Mouse (Mus musculus): ENCODE results near the gene Mapt.
"Not testable (repeated sequence)": the region's sequence is repeated elsewhere in the genome, so short reads cannot be mapped to it uniquely, and the experiment has no call there.

Gene Mapt

DNA sequence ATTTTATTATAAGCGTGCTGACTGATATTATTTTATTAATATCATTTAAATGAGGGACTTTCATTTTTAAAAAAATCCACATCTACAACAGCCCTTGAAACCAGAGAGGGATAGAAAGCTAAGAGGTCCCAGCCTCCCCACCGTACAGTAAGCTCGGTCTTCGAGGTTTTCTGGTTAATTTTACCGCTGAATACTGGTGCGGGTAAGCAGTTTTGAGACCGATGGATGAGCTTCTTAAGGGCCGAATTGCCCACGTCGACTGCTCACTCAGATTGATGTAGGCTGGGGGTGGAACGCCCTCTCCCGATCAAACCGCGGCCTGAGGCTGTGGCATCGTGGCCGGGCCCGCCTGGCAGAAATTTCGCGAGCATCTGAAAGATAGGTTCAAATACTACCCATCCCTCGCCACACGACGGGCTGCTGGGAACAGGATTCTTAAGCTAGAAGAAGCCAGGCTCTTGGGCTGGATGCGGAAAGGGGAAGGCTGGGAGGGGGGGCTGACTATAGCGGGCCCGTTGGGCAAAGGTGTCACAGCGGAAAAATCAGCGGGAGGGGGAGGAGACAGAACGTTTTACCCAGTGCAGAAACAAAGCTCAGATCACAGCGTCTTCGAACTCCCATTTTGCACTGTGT, 2.5 kb downstream of the Mapt start:
- DNase-seq (ENCODE audit: low spot score) = no peak

DNA sequence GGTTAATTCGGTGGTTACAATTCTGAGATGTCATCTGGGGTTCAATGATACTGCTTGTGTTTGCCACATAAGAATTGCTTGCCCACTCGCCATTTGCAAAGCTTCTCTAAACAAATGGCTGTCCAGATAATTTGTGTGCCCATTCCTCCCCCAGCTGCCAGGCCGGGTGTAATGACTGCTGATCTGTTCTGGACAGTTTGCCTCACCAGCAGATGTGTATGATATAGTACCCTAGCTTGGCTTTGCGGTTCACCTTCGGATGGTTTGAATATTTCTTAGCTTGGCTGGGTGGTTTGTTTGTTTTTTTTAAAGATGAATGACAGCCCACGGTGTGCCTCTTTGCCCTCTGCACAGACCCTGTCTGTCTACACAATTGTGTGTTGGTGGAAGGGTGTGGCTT, 3.5 kb downstream of the Mapt start:
- no peak for DNase-seq (ENCODE audit: low spot score)

DNA sequence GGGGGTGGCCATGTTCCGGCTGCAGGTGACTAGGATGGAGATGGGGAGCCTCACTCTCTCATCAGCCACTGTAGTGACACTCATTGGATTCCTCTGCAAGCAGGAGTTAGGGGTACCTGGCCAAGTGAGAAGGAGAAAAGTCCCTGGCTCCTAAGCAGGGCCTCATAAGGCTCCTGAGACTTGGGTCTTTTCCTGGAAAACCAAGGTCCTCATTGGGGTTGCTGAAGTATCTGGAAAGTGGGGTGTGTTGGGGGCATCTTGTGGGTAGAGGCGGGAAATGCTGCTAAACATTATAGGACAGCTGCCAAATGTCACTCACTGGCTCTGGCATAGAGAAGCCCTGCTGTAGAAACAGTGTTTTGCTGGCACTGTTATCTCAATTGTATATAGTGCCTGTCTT, 4.7 kb downstream of the Mapt start:
- DNase-seq (ENCODE audit: low spot score) = no peak

DNA sequence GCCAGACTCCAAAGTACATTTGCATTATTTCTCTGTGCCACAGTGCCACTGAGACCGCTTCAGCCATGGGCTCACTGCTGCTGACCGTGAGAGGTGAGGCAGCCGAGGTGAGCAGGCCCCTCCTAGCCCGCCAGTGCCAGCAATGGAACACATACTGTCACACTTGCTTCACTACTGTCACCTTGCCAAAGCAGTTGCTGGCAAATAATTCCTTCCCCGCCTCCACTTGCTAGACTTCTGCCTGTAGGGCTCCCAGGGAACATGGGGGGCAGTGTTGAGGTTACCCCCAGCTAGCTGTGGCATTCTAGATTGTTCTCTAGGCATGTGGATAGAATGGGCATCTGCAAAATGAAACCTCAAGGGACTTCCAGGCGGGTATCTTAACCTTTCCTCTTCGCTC, 6.0 kb downstream of the Mapt start:
- DNase-seq (ENCODE audit: low spot score) = no peak

DNA sequence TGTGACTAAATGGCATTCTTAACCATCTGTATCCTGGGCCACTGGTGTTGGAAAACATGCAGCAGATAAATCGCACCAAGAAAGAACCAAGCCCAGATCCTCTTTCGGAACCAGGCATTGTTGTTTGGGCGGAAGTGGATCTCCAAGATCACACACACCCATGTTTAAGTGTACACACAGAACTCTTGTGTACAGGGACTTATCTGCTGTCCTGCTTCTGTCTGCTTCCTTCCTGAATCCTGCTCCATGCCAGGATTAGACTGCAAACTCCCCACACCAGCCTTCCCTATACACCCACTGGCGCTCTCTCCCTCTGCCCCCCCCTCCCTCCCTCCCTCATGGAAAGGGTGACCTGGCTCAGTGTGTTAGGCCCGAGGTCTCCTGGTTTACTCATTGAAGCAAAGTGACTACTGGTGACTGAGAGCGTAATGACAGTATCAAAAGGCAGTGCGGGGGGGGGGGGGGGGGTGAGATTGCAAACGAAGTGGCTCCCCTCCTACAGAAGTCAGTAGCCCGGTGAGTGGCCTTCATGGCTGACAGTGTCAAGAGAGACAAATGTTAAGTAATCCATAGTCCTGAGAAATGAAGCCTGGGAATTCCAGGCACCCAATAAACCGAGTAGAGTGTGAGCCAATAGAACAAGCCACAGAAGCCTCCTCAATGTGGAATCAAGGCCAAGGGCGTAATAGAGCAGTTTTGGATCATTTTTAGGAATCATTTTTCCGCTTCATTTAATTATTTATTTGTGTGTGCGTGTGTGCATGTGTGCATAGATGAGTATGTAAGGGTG, 7.0 kb downstream of the Mapt start:
- no peak for DNase-seq (ENCODE audit: low spot score)

DNA sequence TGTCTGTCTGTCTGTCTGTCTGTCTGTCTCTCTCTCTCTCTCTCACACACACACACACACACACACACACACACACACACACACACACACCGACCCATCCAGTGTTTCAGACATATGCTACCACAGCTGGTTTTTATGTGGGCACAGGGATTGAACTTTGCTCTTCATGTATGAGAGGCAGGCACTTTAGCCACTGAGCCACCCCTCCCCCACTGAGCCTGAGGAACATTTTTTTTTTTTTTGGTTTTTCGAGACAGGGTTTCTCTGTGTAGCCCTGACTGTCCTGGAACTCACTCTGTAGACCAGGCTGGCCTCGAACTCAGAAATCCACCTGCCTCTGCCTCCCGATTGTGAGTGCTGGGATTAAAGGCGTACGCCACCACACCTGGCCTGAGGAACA, 14.3 kb downstream of the Mapt start:
- not testable (repeated sequence) for DNase-seq (ENCODE audit: low spot score)

DNA sequence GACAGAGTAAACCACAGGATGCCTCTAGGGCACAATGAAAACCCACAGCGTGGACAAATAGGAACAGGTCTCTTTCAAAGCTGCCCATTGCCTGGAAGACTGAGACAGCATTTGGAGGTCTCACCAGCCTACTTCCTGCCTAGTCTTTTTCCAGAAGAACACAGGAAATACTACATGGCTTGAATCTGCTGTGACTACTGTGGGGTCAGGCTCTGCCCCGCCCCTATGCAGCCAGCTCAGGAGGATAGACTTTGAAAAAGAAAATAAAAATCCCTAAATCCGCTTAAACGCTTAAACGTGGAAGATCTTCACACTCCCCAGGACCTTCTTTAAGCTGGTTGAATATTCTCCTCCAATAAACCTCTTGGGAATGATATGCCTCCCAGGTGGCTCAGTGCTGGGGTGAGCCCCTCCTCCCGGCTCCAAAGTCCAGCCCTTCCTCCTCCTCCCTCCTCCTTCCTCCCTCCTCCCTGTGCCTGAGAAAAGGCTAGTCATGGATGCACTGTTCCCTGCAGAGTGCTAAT, 15.0 kb downstream of the Mapt start:
- DNase-seq (ENCODE audit: low spot score) = no peak

DNA sequence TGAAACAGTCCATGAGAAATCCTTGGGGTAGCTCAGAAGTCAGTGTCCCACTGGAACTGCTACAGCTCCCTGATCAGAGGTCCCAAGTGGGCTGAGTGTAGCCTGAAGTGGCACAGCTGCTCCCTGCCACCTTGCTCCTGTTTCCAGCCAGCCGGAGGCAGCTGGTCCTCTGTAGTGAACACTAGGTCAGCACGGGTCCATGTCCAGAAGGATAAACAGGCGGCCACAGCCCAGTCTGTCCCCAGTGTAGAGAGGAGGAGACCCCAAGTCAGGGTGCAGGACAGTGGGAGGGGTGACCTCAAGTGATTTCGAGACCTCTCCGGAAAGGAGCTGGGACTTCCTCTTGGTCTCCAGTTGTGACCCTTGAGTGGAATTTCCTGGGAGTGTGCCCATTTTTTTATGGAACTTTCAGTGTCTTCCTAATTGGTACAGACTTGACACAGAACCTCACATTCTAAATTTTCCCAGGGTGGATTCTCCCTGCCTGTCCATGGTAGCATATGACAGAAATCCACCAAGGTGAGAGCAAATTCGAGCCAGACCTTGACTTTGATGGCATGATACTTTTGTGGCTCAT, 16.0 kb downstream of the Mapt start:
- DNase-seq (ENCODE audit: low spot score) = no peak

DNA sequence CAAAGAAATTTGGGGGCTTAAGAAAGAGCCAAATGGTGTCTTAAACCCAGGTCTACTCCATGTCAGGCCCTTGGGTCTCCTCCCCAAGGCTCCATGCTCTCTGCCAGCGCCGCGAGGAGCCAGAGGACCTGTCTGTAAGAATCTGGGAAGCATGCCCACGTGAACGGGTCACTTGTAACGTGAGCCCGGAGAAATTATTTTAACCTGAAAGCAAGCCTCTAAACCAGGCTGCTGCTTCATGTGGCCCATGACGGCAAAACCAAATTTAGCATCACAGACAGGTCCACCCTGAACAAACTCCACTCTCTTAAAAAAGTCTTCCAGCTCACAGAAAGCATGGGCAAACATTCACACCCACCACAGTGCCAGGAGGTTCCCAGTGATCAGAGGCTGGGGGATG, 18.2 kb downstream of the Mapt start:
- no peak for DNase-seq (ENCODE audit: low spot score)

DNA sequence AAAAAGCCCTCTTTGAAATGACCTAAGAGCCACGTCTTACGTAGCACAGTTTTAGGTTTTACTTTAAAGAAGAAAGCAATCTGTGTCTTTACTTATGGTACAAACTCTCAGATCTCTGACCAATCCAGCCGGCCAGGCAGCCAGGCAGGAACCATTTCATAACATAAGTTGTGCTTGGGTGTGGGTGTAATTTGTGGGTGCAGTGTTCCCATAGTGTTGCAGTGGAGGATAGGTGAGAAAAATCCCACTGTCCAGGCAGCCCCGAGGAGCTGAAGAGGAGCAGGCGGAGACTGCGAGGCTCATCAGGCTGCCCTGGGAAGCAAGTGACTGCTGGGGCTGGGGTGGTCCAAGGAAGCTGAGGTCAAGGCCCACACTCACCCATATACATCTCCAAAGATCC, 19.9 kb downstream of the Mapt start:
- no peak for DNase-seq (ENCODE audit: low spot score)

DNA sequence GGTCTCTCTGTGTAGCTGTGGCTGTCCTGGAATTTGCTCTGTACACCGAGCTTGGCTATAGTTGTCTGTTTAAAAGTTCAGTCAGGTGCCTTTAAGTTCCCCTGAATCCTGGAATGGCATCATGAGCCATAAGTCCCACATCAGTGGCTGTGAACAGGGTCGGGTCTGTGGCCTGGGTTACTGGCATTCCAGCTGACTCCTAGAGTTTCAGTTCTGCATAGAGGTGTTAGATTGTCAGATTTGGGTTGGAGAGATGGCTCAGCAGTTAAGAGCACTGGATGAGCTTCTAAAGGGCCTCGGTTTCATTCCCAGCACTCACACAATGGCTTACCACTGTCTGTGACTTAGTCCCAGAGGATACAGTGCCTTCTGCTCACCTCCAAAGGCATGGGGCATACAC, 20.9 kb downstream of the Mapt start:
- no peak for DNase-seq (ENCODE audit: low spot score)

DNA sequence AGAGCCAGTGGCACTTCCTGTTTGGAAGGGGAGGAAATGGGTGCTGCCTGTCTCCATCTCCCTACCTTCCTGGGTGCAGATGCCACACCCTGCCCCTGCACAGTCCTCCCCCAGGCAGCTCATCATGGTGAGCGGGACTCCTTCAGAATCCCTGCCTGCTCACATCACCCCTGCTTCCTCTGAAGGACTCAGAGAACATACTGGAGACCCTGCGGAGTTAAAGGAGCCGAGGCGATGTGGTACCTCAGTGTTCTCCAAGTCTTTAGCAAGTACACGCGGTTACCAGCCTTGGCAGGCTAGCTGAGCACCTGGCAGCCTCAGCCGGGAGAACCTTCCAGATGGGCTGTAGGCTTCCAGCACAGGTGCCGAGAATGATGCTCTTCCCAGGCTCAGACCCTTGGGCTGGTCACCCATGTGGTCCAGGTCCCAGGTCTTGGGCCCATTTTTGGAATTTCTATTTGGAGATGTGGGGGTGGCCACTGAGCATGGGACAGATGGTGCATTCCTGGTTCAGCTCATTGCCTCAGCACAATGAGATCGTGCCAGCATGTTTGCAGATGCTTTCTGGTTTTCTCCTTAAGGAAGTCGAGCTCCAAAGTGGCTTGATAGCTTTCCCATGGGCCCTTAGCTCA, 23.3 kb downstream of the Mapt start:
- no peak for DNase-seq (ENCODE audit: low spot score)

DNA sequence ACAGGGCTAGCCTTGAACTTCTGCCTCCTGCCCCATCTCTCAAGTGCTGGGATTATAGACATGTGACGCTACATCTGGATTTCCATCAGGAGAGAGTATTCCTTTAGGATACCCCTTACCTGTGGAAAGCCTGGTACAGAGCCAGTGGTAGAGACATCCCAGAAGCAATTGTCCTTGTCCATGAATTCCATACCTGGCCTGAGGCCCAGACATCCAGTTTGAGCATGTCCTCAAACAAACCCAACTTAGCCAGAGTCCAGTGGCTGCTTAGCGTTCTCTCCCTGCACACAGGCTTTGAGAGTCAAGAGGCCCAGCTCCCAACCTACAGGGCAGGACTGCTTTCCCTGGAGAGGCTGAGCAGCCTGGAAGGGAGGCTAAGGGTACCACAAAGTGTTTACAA, 25.0 kb downstream of the Mapt start:
- DNase-seq (ENCODE audit: low spot score) = no peak

DNA sequence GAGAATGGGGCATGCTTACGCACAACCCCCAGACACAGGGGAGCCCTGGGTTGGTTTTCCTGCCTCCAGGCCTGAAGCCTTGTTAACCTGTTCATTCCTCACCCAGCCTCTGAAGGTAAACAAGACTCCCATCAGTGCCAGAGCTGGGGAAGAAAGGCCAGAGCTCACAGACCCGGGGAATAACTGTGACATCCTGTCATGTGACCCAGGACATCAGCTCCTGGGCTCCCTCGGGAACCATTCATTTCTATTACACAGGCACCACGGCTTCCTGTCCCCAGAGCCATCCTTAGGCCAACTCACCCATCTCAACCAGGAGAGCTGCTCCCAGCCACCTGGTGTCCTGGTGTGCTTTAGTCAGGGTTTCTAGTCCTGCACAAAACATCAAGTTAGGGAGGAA, 27.8 kb downstream of the Mapt start:
- DNase-seq (ENCODE audit: low spot score) = no peak

DNA sequence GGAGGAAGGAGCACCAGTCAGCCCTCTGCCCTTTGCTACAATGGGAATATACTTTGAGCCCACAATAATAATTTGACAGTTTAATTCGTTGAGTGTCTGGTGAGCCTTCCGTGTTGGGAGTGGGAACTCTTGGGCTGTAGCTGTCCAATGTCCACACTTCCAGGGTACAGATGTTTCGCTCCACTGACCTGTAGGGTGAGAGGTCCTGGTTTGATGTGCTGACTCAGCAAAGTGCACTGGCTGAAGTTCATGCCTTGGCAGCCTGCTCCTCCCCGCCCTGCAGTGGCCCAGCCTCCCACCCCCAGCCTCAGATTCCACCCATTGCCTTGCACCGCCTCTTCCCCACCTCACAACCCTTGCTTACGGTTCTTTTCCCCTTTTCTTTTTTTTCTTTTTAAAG, 33.5 kb downstream of the Mapt start:
- DNase-seq (ENCODE audit: low spot score) = no peak

DNA sequence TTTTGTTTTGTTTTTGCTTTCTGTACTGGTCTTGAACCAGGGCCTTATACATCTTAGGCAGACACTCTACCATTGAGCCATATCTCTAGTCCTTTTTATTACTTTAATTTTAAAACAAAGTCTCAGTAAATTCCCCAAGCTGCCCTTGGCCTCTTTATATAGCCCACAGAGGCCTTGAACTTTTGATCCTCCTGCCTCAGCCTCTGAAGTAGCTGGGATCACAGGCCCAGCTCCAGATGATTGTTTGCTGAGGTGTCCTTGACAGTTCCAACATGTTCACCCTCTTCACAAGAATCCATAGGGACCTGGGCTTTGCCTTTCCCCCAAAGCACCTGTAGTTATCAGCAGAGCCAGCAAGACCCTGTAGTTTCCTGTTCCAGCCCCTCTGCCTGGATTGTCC, 34.5 kb downstream of the Mapt start:
- DNase-seq (ENCODE audit: low spot score) = no peak

DNA sequence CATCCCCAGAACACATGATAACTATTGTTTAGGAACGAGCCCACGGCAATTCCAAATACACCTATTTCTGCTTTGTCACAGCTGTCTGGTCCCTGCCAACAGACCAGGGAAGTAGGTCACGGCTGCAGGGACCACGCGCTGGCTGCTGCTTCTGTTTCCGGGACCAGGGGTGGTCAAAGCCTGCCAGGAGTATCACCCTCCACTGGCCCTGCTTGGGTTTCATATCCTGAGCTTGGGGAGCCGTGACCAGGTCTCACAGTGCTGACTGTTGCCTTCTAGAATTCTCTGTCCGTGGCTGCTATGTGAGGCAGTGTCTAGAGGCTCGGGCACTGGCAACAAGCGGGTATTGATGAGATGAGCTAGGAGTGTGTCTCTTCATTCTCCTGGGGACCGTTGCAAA, 36.2 kb downstream of the Mapt start:
- DNase-seq (ENCODE audit: low spot score) = no peak

DNA sequence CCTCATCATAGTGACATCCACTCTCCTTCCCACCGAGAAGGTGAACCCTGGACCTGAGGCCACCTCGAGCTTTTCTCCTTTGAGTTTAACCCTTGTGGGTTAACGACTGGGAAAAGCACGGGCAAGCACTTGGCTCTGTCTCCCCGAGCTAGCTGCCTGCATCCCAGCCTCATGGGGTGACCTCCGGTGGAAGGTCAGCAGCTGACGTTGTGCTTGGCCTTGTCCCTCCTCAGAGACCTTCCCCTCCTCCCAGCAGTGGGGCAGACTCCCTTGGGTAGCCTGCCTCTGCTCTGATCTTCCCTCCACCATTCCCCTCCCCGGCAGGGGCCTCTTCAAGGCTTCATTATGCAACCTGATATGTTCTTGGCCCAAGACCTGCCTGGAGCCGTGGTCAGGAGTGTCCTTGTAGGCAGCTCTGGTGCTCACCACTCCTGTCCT, 38.2 kb downstream of the Mapt start:
- no peak for DNase-seq (ENCODE audit: low spot score)

DNA sequence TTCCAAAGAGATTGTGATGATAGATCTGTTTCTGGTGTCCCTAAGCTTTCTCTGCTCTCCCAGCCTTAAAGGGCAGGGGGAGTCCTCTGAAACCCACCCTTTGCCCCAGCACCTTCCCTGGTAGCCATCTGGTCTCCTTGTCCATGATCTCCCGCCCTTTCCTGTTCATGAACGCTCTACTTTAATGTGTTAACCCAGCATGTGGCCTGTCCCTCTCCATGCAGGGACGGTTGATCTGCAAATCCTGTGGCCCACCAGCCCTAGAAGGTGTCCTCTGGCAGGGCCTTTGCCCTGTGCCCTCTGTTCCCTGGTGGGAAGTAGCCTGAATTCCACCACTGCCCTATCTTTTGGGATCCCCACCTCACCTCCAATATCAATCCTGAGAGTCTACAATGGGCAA, 39.3 kb downstream of the Mapt start:
- DNase-seq (ENCODE audit: low spot score) = no peak

DNA sequence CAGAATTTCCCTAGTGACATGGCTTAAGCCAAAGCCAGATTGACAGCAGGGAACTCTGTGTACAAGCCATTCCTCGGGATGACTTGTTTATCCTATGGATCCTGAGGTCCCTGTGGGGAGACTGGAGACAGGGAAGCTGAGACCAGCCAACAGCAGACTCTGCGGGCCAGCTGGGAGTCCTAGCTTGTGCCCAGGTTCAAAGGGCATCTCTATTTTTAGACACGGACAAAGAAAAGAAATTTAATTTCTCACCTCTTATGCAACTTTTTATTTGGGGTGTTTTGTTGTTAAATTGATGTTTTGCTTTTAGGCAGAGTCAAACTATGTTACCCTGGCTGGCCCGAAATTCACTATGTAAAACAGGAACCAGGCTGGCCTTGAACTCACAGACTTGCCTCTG, 39.7 kb downstream of the Mapt start:
- DNase-seq (ENCODE audit: low spot score) = no peak

DNA sequence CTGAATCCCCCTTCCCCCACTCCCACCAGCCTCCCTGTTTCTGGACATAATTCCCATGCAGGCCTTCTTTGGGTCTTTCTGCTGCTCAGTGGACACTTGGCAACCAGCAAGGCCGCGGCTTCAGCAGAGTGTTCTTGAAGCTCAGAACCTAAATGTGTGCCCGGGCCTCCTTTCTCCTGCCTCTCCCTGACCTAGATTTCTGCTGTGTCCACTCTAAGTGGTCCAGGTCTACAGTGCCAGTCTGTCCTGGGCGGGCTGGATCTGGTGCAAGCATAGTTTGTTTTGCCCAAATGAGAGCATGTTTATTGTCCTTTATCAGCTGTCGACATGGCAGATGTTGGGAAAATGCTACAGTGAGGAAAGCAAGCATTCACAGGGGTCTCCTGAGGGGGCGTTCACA, 40.7 kb downstream of the Mapt start:
- DNase-seq (ENCODE audit: low spot score) = no peak

DNA sequence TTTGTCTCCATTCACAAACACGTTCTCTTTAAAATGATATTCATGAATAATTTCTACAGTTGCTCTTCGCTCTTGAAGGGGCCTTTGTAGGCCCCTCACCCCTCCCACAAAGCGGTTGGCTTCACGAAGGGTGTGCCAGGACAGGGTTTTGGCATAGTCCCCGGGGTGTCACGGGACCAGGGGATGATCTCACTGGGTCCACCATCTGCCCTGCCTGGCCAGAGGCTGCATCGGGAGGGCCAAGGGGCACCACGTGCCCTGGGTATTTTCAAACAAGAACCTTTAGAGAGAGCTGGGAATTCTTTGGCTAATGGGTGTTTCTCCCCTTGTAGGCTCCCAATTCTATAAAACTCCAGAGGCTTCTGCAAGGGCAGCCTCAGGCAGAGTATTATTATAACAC, 41.2 kb downstream of the Mapt start:
- DNase-seq (ENCODE audit: low spot score) = no peak

DNA sequence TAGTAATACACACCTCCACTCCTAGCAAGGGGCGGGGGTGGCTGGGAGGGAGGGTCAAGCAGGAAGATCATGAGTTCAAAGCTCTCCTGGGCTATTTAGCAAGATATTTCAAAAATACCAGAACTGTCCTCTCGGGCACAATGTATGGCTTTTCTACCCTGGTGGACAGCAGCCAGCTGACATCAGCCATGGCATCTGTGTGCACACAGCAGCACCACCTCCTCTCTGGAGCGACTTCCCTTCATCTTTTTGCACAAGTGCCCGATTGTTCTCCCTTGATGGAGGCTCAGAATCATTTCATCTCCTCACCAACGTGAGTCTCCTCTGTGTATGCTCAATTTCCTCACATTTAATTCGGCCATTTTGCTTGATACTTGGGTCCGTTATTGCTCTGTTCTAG, 44.6 kb downstream of the Mapt start:
- no peak for DNase-seq (ENCODE audit: low spot score)

Measured in ovary, postnatal 10 days (tissue).